Mouse (Mus musculus): ENCODE data around the gene Dab1. TPM values are rescaled to one million over a fixed set of nuclear protein-coding genes. Genes with fewer than 3 reads are reported as not detected.

The Dab1 gene
- polyA plus RNA-seq, 1 experiment from 2014 or later, result 114 TPM

DNA sequence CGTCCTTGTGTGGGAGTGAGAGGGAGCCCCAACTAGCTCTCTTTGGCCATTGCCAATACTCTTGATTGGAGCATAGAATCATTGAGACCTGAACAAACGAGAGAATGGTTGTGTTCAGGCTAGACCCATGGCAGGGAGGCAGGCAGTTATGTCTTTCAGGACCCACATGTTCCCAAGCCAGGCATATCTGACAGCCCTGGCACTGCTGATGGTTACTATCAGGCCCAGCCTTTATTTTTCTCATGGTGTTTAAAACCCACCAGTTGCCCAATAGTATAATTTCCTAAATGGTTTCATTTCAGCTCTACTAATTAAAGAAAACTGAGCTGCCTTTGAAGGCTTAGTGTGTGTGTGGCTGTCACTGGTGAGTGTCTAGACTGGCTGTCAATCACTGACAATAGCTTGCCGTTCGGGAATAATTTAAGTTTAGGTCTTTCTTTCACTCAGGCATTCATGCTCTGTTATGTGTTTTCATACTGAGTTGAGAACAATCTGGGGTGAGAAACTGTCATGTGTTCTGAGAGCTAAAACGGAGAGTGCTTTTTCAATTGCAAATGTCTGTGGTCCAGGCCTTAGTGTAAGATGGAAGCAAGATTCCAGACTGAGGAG, 17.1 kb downstream of the Dab1 start:
- H3K36me3 ChIP-seq, result no peaks in the 10 kb centered on the region
- peaks cover 23% of the 10 kb centered on the region; the same call in 1 of the 2 replicates for H3K4me1 ChIP-seq (replicated peaks)
- no peak overlapping the region for H3K9ac ChIP-seq (replicated peaks)
- H3K4me3 ChIP-seq (replicated peaks), result no peak overlapping the region
- 0 out of 2 replicates have a peak, but pooled peaks cover 2% of the 10 kb centered on the region for H3K27me3 ChIP-seq
- H3K4me2 ChIP-seq (replicated peaks), result no peak overlapping the region
- H3K9me3 ChIP-seq, result no peaks in the 10 kb centered on the region
- 0 out of 2 replicates have a peak, but pooled peaks have one; percentile 40 for ATAC-seq
- WGBS, result 30% methylated on average over 5 of the region's 5 CpGs
- H3K27ac ChIP-seq, result no peak overlapping the region

DNA sequence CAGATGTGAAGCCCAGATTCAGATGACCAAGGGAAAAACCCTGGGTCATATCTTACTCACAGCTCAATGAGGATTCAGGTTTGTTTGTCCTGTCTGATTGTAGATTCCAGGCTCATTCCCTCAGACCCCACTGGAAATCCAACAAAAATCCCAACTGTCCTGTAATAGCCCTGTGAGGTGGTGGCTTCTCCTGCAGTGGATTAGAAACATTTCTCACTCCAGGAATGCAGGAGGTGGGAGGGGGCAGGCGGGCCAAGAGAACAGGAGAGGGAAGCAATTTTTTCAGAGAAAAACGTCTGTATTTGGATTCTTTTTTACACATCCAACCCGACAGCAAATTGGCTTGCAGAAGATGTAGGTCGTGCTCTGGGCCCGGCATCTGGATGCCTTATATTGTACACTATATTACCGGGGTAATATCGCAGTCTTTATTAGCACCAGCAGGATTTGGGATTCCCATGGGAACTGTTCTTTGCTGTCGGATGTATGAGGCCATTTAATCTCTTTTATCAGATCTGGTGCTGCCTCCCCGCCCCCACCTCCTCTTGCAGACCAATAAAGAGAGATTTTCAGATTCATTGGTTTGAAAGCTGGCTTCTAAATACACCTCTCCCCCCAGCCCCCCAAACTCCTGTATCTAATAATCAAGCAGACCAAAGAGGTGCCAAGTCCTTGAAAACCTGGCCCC, 29.2 kb downstream of the Dab1 start:
- no peaks in the 10 kb centered on the region for H3K9me3 ChIP-seq
- WGBS, result 20% methylated on average over 9 of the region's 9 CpGs
- H3K4me1 ChIP-seq (replicated peaks), result peaks cover 18% of the 10 kb centered on the region
- no peak overlapping the region for H3K9ac ChIP-seq (replicated peaks)
- H3K36me3 ChIP-seq, result no peaks in the 10 kb centered on the region
- no peak overlapping the region for H3K4me2 ChIP-seq (replicated peaks)
- peak; percentile 79 for ATAC-seq
- no peak overlapping the region for H3K4me3 ChIP-seq (replicated peaks)
- H3K27me3 ChIP-seq, result no peaks in the 10 kb centered on the region
- peak overlapping the region; percentile 15; the same call in 1 of the 2 replicates for H3K27ac ChIP-seq

DNA sequence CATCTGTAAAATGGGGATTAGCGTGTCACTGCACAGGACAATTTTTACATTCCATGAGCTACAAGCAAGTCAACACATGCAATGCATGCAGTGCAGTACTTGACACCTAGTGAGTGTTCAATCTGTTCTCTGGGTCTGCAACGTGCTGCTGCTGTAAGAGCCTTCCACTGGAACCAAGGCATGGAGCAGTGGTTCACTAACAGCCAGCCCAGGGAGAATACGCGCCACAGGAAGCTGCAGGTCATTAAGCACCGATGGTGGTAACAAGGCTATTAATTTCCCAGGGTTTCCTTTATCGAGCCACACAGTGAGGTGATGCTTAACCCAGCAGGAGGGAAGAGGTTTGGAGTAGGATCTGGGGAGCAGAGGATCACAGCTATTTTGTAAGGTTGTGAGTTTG, 36.6 kb downstream of the Dab1 start:
- Histone ChIP-seq H3K36me3 (no peaks in the 10 kb centered on the region), H3K4me1 (replicated peaks) (no peaks in the 10 kb centered on the region), H3K9me3 (no peaks in the 10 kb centered on the region), H3K27ac (no peak overlapping the region), H3K4me3 (replicated peaks) (no peak overlapping the region), H3K9ac (replicated peaks) (no peak overlapping the region), H3K27me3 (no peaks in the 10 kb centered on the region; the same call in 1 of the 2 replicates), H3K4me2 (replicated peaks) (no peak overlapping the region)
- WGBS, result 53% methylated on average over 6 of the region's 6 CpGs
- no peak for ATAC-seq

DNA sequence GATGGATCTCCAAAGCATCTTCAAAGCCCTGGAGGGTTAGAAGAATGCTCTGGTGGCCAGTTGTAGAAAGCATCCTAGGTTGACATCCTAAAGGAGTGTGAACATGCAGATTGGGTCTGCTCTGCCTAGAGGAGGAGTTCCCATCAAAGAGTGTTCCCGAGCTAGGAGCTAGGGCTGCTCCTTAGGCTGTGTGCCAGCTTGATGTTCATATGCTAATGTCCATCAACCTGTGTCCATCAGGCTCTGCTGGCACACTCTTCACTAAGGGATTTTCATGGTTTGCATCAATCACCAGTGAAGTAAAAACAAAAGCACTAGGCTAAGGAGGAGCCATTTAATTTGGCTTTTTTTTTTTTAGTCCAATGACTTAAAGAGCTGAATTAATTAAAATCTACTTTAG, 42.2 kb downstream of the Dab1 start:
- Histone ChIP-seq H3K36me3 (no peaks in the 10 kb centered on the region), H3K9ac (replicated peaks) (no peak overlapping the region), H3K27me3 (no peaks in the 10 kb centered on the region; the same call in 1 of the 2 replicates), H3K9me3 (no peaks in the 10 kb centered on the region), H3K4me2 (replicated peaks) (no peak overlapping the region), H3K4me3 (replicated peaks) (no peak overlapping the region), H3K27ac (no peak overlapping the region), H3K4me1 (replicated peaks) (no peaks in the 10 kb centered on the region)
- 24% methylated on average over 1 of the region's 1 CpGs for WGBS
- ATAC-seq, result no peak

DNA sequence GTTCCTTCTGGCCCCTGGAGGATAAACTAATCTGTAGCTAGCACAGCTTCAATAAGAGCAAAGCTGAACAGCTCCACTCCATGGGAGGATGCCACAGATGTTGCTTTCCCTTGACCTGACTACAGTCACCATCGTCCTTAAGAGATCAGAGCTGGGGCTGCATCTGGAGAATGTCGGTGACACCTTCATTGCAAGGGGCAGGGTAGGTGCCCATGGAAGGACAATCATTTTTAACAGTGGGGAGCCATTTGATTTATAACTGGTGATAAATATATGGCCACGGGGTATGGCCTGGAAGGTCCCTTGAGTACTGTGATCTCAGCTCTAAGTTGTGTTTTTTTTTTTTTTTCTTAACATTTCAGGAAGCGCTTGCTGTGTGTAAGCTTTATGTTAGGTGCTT, 48.3 kb downstream of the Dab1 start:
- Histone ChIP-seq H3K27ac (no peak overlapping the region), H3K4me2 (replicated peaks) (no peak overlapping the region)
- 82% methylated on average over 4 of the region's 4 CpGs for WGBS

DNA sequence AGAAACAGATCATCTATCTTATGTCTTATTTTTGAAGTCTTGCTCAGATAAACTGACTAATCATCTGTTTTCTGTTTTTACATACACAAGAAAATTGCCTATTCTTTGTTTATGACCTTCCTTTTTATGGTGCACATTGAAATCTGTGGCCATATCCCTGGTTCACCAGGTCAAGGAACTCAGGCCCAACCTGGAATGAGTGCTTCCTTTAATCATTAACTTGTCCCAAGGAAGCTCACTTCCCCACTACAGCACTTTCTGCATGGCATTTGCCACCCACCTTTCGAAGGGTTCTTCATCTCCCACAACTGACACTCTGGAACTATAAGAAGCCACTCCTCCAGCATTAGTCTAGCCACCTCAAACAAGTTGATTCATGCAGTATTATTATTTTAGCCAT, 58.0 kb downstream of the Dab1 start:
- H3K4me1 ChIP-seq (replicated peaks), result no peaks in the 10 kb centered on the region
- no peak overlapping the region for H3K4me3 ChIP-seq (replicated peaks)
- no peak overlapping the region for H3K27ac ChIP-seq
- H3K4me2 ChIP-seq (replicated peaks), result no peak overlapping the region
- no peak overlapping the region for H3K9ac ChIP-seq (replicated peaks)
- no peaks in the 10 kb centered on the region for H3K27me3 ChIP-seq
- ATAC-seq, result no peak
- WGBS, result 79% methylated on average over 1 of the region's 1 CpGs
- H3K9me3 ChIP-seq, result no peaks in the 10 kb centered on the region
- H3K36me3 ChIP-seq, result no peaks in the 10 kb centered on the region

More for the DNA sequence above, 48.3 kb downstream of the Dab1 start:
- no peaks in the 10 kb centered on the region for H3K9me3 ChIP-seq
- H3K4me3 ChIP-seq (replicated peaks), result no peak overlapping the region
- ATAC-seq, result no peak
- H3K9ac ChIP-seq (replicated peaks), result no peak overlapping the region
- no peaks in the 10 kb centered on the region for H3K36me3 ChIP-seq
- no peaks in the 10 kb centered on the region for H3K4me1 ChIP-seq (replicated peaks)
- no peaks in the 10 kb centered on the region for H3K27me3 ChIP-seq

DNA sequence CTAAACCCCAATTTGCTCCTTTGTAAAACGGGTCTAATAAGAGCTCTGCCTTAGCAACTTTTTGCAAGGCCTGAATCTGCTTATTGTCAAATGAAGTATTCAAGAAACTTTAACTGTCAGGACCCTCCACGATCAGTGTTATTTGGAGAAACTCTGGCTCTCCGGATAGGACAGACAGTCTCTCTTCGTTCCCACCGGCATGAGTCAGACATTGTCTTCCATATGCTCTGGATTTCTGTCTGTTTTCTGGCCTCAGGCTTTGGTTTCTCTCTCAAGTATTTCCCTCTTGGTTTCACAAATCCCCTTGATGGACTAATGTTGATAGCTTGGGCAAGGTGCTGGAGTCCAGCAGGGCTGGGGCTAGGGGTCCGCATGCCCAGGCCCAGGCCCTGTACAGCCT, 59.3 kb downstream of the Dab1 start:
- Histone ChIP-seq H3K36me3 (no peaks in the 10 kb centered on the region), H3K27me3 (no peaks in the 10 kb centered on the region), H3K4me2 (replicated peaks) (no peak overlapping the region), H3K9ac (replicated peaks) (no peak overlapping the region), H3K27ac (no peak overlapping the region), H3K4me1 (replicated peaks) (no peaks in the 10 kb centered on the region), H3K9me3 (no peaks in the 10 kb centered on the region), H3K4me3 (replicated peaks) (no peak overlapping the region)
- ATAC-seq, result no peak
- 90% methylated on average over 6 of the region's 6 CpGs for WGBS

DNA sequence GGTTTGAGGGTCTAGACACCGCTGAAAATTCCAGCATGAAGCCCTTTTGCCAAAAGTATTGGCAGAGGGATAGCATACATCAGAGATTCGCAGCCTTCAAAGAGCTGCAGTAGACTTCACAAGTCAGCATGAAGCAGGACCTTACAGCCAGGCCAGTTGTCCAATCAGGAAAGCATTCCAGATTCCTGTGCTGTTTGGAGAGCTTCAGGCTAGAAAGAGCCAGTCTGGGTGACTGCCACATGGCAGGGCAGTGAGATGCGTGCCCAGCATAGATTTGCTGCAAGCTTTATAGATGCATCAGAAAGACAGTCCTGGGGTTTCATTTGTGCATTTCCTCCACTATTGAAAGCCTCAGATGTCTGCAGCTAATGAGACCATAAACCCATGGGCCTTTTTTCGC, 66.0 kb downstream of the Dab1 start:
- no peak for ATAC-seq
- no peaks in the 10 kb centered on the region for H3K36me3 ChIP-seq
- 85% methylated on average over 4 of the region's 4 CpGs for WGBS
- H3K4me1 ChIP-seq (replicated peaks), result no peaks in the 10 kb centered on the region
- H3K4me2 ChIP-seq (replicated peaks), result no peak overlapping the region
- no peak overlapping the region for H3K27ac ChIP-seq
- H3K27me3 ChIP-seq, result no peaks in the 10 kb centered on the region
- H3K4me3 ChIP-seq (replicated peaks), result no peak overlapping the region
- H3K9me3 ChIP-seq, result no peaks in the 10 kb centered on the region
- no peak overlapping the region for H3K9ac ChIP-seq (replicated peaks)

DNA sequence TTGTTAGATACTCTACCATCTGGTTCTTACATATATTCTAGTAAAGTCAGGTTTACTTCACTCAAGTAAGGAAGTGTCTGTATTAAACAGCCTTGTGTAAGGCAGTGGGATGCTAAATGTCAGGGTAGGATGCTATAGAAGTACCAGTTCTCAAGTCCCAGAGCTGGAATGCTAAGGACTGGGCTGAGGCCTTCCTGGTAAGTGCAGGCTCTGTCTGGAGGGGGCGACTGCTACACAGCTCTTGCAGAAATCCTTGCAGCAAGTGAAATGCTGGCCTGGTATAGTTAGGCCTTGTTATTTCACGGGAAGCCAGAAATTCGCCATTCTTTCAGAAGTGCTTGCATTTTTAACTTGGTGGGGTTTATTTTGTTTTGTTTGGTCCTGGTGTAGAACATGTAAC, 72.6 kb downstream of the Dab1 start:
- no peak overlapping the region for H3K4me2 ChIP-seq (replicated peaks)
- no peak overlapping the region for H3K4me3 ChIP-seq (replicated peaks)
- no peaks in the 10 kb centered on the region for H3K27me3 ChIP-seq
- H3K36me3 ChIP-seq, result no peaks in the 10 kb centered on the region
- H3K27ac ChIP-seq, result no peak overlapping the region
- H3K4me1 ChIP-seq (replicated peaks), result no peaks in the 10 kb centered on the region
- ATAC-seq, result 0 out of 2 replicates have a peak, but pooled peaks have one; percentile 60
- H3K9ac ChIP-seq (replicated peaks), result no peak overlapping the region
- no peaks in the 10 kb centered on the region for H3K9me3 ChIP-seq
- 46% methylated on average over 3 of the region's 3 CpGs for WGBS

DNA sequence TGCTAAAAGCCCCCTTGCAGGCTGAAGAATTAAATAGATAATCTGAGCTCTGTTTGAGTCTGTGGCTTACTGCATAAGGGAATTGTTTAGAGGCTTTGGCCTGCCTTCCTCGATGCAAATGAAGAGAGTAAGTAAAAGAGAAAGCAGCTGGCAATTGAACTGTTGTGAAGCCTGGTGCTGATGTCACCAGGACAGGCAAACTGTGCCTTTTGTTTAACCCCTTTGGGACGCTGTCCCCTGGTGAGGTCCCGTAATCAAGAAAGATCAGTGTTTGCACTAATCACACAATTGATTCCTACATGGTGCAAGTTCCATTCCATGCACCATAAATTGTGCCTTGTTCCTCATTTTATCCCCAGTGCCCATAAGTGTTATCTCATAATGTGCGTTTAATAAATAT, 80.6 kb downstream of the Dab1 start:
- no peak overlapping the region for H3K4me3 ChIP-seq (replicated peaks)
- no peaks in the 10 kb centered on the region for H3K36me3 ChIP-seq
- H3K27ac ChIP-seq, result 0 out of 2 replicates have a peak overlapping the region, but pooled peaks have one; percentile 12
- WGBS, result 16% methylated on average over 4 of the region's 4 CpGs
- no peaks in the 10 kb centered on the region for H3K9me3 ChIP-seq
- peak; percentile 43 for ATAC-seq
- H3K4me1 ChIP-seq (replicated peaks), result peaks cover 33% of the 10 kb centered on the region
- no peak overlapping the region for H3K4me2 ChIP-seq (replicated peaks)
- no peaks in the 10 kb centered on the region for H3K27me3 ChIP-seq
- no peak overlapping the region for H3K9ac ChIP-seq (replicated peaks)

DNA sequence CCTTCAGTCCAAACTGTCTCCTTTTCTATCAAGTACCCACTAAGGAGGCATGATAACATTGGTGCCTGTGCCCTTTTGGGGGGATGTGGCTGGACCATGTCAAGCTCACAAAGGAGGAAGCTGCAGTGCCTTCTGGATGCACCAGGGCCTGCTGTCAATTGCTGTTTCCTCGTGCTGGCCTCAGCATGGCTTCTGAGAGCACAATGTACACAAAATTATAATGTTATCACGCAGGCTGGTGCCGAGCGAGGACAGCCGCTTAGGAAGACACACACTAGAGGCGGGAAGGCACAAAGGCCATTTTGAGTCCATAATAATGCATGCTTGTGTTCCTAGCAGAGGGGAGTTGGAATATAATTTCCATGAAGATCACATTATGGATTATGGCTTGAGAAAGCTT, 81.2 kb downstream of the Dab1 start:
- Histone ChIP-seq H3K4me1 (replicated peaks) (peaks cover 33% of the 10 kb centered on the region), H3K4me2 (replicated peaks) (no peak overlapping the region), H3K27ac (peak overlapping the region; percentile 35), H3K4me3 (replicated peaks) (no peak overlapping the region), H3K9ac (replicated peaks) (no peak overlapping the region), H3K9me3 (no peaks in the 10 kb centered on the region), H3K27me3 (no peaks in the 10 kb centered on the region), H3K36me3 (no peaks in the 10 kb centered on the region)
- WGBS, result 23% methylated on average over 6 of the region's 6 CpGs
- ATAC-seq, result peak; percentile 32

DNA sequence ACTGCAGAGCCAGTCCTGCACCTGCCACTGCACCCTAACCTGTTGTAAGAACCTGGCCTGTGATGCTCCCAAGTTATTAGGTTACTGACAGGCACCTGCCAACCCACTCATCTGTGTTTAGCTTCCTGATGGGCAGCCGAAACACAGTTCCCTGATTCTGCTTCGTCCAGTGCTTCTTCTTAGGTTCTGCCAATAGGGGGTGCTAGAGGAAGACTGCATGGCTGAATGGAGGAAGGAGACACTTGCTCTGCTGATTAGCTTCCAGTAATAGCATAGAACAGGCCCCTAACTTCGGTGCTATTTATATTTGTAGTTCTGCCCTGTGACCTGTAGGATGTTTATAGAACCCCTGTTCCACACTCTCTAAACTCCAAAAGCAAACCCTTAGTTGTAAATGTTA, 83.0 kb downstream of the Dab1 start:
- ATAC-seq, result no peak
- no peak overlapping the region for H3K4me3 ChIP-seq (replicated peaks)
- H3K27ac ChIP-seq, result no peak overlapping the region
- no peak overlapping the region for H3K9ac ChIP-seq (replicated peaks)
- H3K4me2 ChIP-seq (replicated peaks), result no peak overlapping the region
- H3K9me3 ChIP-seq, result no peaks in the 10 kb centered on the region
- WGBS, result 64% methylated on average over 3 of the region's 3 CpGs
- no peaks in the 10 kb centered on the region for H3K36me3 ChIP-seq
- H3K27me3 ChIP-seq, result no peaks in the 10 kb centered on the region
- peaks cover 37% of the 10 kb centered on the region for H3K4me1 ChIP-seq (replicated peaks)
